Mouse (Mus musculus): ENCODE results near the gene Tbc1d8. TPM values are rescaled to one million over a fixed set of nuclear protein-coding genes. Genes with fewer than 3 reads are reported as not detected.

Gene Tbc1d8
- polyA plus RNA-seq, 3 experiments from 2014 or later = 0.78 to 2.0 (median 0.92) TPM

- no peak for ATAC-seq
These were observed 129.1 kb downstream of the Tbc1d8 start for GRCm38 (mm10) chr1:39349427-39349826.

GRCm38 (mm10) chr1:39349001-39349400 is 129.6 kb downstream of the Tbc1d8 start:
- ATAC-seq = no peak

DNA sequence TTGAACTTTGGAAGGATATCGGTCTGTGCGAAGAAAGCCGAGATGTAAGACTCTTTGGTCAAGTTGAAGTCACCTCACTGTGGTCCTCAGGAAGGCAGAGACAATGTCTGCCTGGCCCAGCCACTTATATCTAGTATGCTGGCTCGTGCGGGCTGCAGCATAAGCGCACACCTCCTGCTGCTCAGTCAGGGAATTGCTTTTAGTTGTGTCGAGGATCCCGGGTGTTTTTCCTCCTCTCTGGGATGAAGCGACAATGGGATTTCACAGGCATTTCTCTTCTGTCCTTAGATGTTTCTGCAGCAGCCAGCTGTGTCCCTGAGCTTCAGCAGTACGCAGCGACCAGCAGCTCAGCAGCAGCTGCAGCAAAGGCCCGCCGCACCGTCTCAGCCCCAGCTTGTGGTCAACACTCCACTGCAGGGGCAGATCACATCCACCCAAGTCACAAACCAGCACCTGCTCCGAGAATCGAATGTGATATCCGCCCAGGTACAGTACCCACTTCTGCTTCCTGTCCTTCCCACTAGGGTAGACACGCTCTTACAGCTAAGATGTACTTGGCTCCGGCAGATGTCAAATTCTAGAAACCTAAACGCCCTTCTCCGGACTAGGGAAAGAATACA is 133.5 kb downstream of the Tbc1d8 start:
- no peak for ATAC-seq

GRCm38 (mm10) chr1:39343242-39343641 is 135.3 kb downstream of the Tbc1d8 start:
- no peak for ATAC-seq

DNA sequence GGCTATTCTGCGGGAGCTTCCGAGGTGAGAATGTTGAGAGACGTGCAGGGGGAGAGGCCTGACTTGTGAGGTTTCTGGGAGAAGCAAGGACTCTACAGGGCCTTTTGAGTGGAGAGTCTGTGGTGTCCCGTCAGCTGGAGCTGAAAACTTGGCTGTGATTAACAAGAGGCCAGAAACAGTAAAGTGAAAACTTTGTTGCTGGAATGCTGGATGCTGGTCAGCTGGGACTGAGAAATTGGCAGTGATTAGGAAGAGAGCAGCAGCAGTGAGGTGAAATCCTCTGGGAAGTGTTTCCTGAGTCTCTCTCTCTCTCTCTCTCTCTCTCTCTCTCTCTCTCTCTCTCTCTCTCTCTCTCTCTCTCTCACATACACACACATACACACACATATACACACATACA is 136.7 kb downstream of the Tbc1d8 start:
- ATAC-seq = no peak

GRCm38 (mm10) chr1:39340647-39341046 is 137.9 kb downstream of the Tbc1d8 start:
- peak; percentile 76 for ATAC-seq

DNA sequence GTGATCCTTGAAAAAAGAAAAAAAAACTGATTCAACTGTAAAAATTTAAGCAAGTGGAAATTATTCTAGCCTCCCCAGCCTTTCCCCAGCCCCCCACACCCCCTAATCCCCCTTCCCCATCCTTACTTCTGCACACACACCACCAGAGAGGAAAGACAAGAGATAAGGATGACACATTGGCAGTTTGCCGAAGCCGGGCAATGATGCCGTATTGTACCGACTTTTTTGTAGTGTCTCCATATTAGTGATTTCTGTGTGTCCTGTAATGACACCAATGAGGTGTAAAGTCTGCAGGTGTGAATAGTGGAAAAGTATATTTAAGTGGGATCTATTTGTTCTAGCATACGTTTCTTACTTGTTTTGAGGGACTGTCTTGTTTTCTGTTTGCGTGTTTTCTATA is 138.4 kb downstream of the Tbc1d8 start:
- ATAC-seq = no peak

GRCm38 (mm10) chr1:39339455-39339854 is 139.1 kb downstream of the Tbc1d8 start:
- no peak for ATAC-seq

- ATAC-seq = no peak
These were observed 139.7 kb downstream of the Tbc1d8 start for GRCm38 (mm10) chr1:39338831-39339230.

DNA sequence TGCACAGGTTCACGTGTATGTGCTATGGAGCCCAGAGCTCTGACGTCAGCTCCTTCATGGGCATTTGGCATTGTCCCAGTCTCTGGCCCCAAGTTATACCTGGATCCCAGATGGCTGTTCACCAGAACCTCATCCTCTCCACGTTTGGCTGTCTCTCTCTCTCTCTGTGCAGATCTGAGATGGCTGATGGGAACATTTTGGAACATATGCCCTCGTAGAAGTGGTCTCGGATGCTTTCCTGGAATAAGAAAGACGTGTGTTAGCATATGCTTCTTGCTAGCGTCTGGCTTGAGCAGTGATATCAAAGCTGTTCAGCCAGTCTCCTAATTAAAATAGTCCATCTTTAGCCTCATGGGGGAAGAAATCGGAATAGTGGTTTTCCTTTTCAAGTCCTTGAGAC is 141.8 kb downstream of the Tbc1d8 start:
- ATAC-seq = no peak

- no peak for ATAC-seq
These were observed 142.9 kb downstream of the Tbc1d8 start for GRCm38 (mm10) chr1:39335561-39336196.

GRCm38 (mm10) chr1:39332456-39332855 is 146.1 kb downstream of the Tbc1d8 start:
- no peak for ATAC-seq

DNA sequence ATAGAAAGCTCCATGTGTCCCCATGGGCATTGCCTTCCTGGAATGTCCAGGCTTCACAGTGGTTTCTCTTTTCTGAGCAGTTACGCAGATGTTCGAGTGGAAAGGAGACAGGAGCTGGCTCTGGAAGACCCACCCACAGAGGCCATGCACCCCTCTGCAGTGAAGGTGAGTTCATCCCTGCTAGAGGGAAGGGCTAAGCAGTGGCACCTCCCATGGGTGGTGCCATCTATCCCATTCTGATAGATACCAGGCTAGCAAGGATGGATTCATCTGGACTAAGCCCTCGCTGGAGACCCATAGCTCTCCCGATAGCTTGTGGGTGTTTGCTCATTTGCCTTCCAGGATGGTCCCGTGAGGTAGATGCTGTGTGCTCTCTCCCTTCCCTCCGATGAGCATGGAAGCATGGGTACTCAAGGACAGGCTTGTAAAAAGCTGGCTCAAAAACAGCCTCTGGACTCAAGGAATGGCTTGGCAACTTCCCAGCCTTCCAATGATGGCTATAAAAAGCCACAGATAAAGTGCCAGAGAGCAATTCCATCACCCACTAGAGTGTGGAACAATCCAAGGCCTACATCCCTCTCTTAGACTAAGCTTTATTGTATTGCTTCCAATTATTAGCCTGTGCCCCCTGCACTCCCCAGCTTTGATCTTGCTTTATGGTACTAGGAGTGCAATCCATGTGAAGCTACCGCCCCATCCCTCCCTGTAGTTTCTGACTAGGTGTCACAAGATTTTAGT is 147.5 kb downstream of the Tbc1d8 start:
- ATAC-seq = no peak

GRCm38 (mm10) chr1:39327546-39327945 is 151.0 kb downstream of the Tbc1d8 start:
- no peak for ATAC-seq

- no peak for ATAC-seq
These were observed 153.3 kb downstream of the Tbc1d8 start for GRCm38 (mm10) chr1:39325228-39325627.

DNA sequence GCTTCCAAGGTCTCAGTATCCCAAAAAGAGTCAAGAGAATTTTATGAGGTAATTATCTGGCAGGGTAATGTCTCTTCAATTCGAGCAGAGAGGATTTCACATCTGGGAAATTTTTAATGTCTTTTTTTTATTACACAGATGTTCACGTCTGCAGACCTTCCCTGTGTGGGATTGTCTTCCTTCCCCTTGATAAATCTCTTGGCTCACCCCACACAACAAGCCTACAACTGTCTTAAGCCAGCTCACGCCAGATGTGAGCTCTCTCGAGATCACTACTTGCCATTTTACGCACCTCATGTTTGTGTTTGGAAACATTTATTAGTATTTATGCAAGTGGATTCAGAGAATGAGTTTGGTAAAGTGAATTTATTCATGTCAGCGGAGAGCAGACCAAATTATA is 156.6 kb downstream of the Tbc1d8 start:
- ATAC-seq = no peak

Other genes starting within 250 kb of the Tbc1d8 start
- 100 to 1,000 TPM; 401 to 497 (median 469) TPM for gene Rpl31, start 110.9 kb downstream of the Tbc1d8 start, polyA plus RNA-seq (2017; shearing (Covaris generic))
- 1 to 10 TPM; 4.6 to 6.9 (median 4.6) TPM for gene Cnot11, start 56.2 kb upstream of the Tbc1d8 start, polyA plus RNA-seq (2017; shearing (Covaris generic))
- gene Rnf149, start 98.7 kb upstream of the Tbc1d8 start, polyA plus RNA-seq (2017; shearing (Covaris generic)) = 10 to 100 TPM; 11.9 to 37.0 (median 29.9) TPM
- gene Creg2, start 172.7 kb upstream of the Tbc1d8 start, polyA plus RNA-seq (2017; shearing (Covaris generic)) = under 1 TPM in 1 of 3 experiments, not detected in 2; 0.09 TPM
- gene Rfx8, start 242.2 kb upstream of the Tbc1d8 start, polyA plus RNA-seq (2017; shearing (Covaris generic)) = not detected

Measured in inflammation-experienced regulatory T-cells, adult 6 months (primary cell).